Mouse (Mus musculus) cortical plate, adult 2 months (tissue): ENCODE data around the gene Krcc1.

Source experiments
- CTCF ChIP-seq: fragments of 200-500 bp; IDR thresholded peaks from 2 replicates; pipeline ENCODE4 v1.5.1; 2011; ENCODE audit warnings: mild to moderate bottlenecking, control low read depth, low read length; ENCODE audit not compliant: insufficient read depth; ENCODE audit errors: extremely low read depth
- POLR2A ChIP-seq: fragments of 200-500 bp; IDR thresholded peaks from 2 replicates; pipeline ENCODE4 v1.6.1; 2011; ENCODE audit warnings: mild to moderate bottlenecking, low read length, control low read depth; ENCODE audit not compliant: insufficient read depth; ENCODE audit errors: extremely low read depth

DNA sequence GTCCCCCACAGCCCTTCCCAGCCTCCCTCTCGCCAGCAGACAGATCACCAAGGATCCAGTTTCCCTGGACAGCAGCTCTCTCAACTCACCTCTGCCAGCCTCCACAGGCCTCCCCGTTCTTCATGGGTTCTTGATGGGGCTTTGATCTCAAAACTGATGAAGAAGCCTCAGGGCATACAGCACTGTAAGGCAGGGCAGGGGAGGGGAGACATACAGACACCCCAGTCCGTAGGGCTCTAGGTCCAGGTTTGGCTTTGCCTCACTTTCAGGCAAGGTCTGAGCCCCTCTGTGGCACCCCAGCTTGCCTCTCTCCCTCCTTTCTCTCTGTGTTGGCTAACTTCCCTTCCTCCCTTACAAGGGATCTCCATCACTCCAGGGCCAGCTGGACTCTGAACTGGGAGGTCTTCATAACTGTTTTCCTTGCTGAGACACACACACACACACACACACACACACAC, 50.4 kb downstream of the Krcc1 start, which contains the start of gene Smyd1:
- TF ChIP-seq POLR2A (no peak), CTCF (no peak)
